Mouse (Mus musculus): ENCODE data around the gene Wdr25.

The Wdr25 gene

DNA sequence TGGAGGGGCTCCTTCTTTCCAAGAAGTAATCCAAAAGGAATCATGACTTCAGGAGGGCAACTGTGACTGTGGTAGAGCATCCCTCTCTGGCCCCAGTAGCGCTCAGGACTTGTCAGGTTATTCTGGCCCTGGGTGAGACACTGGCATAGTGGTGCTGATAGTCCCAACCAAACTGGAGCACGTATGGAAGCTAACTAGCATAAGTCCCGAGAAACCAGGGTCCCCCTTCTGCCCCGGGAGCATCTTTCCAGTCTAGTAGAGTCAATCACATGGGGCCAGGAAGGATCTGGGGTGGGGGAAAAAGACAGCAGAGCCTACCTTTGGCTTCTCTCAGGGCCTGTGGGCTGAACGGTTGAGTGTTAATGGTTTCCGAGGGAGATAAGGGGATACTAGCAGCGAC lies 175.3 kb downstream of the Wdr25 start:
- no peak for DNase-seq (ENCODE audit: low spot score)

GRCm38 (mm10) chr12:109069751-109070150 lies 176.3 kb downstream of the Wdr25 start:
- no peak for DNase-seq (ENCODE audit: low spot score)

- no peak for DNase-seq (ENCODE audit: low spot score)
Measured at GRCm38 (mm10) chr12:109071248-109071647, 177.8 kb downstream of the Wdr25 start.

DNA sequence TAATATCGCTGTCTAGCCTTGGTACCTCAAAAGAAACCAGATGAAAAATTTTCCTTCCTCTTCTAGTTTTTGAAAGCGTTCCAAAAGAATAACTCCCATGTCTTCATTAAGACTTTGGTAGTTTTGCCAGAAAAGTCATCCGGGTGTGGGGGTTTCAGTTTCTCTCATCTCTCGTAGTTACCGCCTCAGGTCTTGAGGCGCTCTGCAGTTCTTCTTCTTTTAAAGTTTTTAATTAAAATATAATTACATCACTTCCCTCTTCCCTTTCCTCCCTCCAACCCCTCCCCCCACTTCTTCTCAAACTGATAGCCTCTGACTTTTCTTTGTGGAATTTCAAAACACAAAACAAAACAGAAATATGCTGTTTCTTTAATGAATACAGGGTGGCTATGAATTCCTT lies 180.7 kb downstream of the Wdr25 start:
- DNase-seq (ENCODE audit: low spot score): no peak

DNA sequence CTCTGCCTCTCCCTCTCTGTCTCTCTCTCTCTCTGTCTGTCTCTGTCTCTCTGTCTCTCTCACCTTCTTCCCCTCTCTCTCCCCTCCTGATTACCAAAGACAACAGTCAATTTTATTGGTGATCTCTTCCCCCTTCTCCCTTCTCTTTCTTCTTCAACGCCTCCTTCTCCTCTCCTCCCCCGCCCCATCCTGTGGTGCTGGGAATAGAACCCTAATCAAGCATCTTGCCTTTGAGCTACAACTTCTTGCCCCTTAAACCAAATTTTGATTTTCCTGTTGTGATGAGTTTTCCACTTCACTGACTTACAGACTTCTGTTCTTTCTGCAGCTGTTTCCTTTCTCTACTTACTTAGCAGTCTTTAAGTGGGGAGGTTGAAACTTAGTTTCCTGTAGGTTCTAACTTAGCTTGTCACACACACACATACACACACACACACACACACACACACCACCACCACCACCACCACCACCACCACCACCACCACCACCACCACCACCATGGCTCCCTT lies 181.4 kb downstream of the Wdr25 start:
- DNase-seq (ENCODE audit: low spot score): no peak

DNA sequence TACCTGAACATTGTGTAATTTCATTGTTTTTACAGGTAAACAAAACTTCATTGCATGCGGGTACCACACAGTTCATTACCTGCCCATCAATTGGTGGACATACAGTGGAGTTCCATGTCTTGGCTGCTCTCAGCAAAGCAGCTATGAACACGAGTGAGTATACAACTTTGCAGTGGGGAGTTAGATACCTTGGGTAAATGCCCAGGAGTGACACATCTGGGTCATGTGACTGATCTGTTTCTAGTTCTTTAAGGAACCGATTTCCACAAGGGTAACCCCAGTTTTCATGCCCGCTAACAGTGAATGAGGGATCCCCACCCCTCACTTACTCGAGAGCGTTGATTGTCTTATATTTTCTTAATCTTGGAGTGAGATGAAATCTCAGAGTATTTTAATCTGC lies 183.6 kb downstream of the Wdr25 start:
- no peak for DNase-seq (ENCODE audit: low spot score)
